Mouse (Mus musculus) right cerebral cortex, postnatal 4 days (tissue): ENCODE results near the gene Urb1.
"Not testable (repeated sequence)": the region's sequence is repeated elsewhere in the genome, so short reads cannot be mapped to it uniquely, and the experiment has no call there.

Source experiments
- DNase-seq: peaks from one replicate; pipeline ENCODE4 v3.0.0-alpha.2; 2022

Urb1 gene

GRCm38 (mm10) chr16:90809975-90810715 lies at the start of gene Urb1:
Urb1 (minus strand) TSS chr16:90810413.
- DNase-seq = peak; percentile 98

GRCm38 (mm10) chr16:90858206-90858605 lies 48.0 kb upstream of the Urb1 start:
- no peak for DNase-seq

- DNase-seq = no peak
Observed at GRCm38 (mm10) chr16:90856552-90857200, 46.5 kb upstream of the Urb1 start.

GRCm38 (mm10) chr16:90851621-90852334 lies 41.6 kb upstream of the Urb1 start:
- no peak for DNase-seq

GRCm38 (mm10) chr16:90850881-90851280 lies 40.7 kb upstream of the Urb1 start:
- DNase-seq = no peak

- no peak for DNase-seq
Observed at GRCm38 (mm10) chr16:90849262-90849661, 39.0 kb upstream of the Urb1 start.

- DNase-seq = no peak
Observed at GRCm38 (mm10) chr16:90848697-90849096, 38.5 kb upstream of the Urb1 start.

GRCm38 (mm10) chr16:90845591-90845990 lies 35.4 kb upstream of the Urb1 start:
- DNase-seq = no peak

GRCm38 (mm10) chr16:90845038-90845437 lies 34.8 kb upstream of the Urb1 start:
- DNase-seq = no peak

GRCm38 (mm10) chr16:90842164-90842563 lies 32.0 kb upstream of the Urb1 start:
- no peak for DNase-seq

- DNase-seq = no peak
Observed at GRCm38 (mm10) chr16:90837431-90837830, 27.2 kb upstream of the Urb1 start.

GRCm38 (mm10) chr16:90833041-90833791 lies 23.0 kb upstream of the Urb1 start:
- no peak for DNase-seq

GRCm38 (mm10) chr16:90832495-90832894 lies 22.3 kb upstream of the Urb1 start:
- no peak for DNase-seq

- no peak for DNase-seq
Observed at GRCm38 (mm10) chr16:90831676-90832075, 21.5 kb upstream of the Urb1 start.

- DNase-seq = peak; percentile 60
Observed at GRCm38 (mm10) chr16:90830686-90831439, 20.6 kb upstream of the Urb1 start.

GRCm38 (mm10) chr16:90829894-90830685 lies 19.9 kb upstream of the Urb1 start:
- peak; percentile 61 for DNase-seq

GRCm38 (mm10) chr16:90829136-90829535 lies 18.9 kb upstream of the Urb1 start:
- DNase-seq = no peak

GRCm38 (mm10) chr16:90827498-90827897 lies 17.3 kb upstream of the Urb1 start:
- no peak for DNase-seq

GRCm38 (mm10) chr16:90826457-90826856 lies 16.2 kb upstream of the Urb1 start, which contains the start of gene Eva1c:
Eva1c (plus strand) TSS chr16:90826719.
- DNase-seq = no peak

- no peak for DNase-seq
Observed at GRCm38 (mm10) chr16:90826041-90826440, 15.8 kb upstream of the Urb1 start.

GRCm38 (mm10) chr16:90823986-90824385 lies 13.8 kb upstream of the Urb1 start:
- DNase-seq = not testable (repeated sequence)
